Mouse (Mus musculus) forebrain, embryonic 10.5 days (tissue): ENCODE data around the gene Mrpl47. TPM values are rescaled to one million over a fixed set of nuclear protein-coding genes. Genes with fewer than 3 reads are reported as not detected.

Experiments used
- DNase-seq: peaks from one replicate; pipeline ENCODE4 v3.0.0-alpha.2; 2017; ENCODE audit warnings: low spot score; ENCODE audit errors: extremely low spot score
- H3K27ac ChIP-seq: fragments of 300-500 bp; sonication (generic); 2 replicates; pipeline ENCODE4 v1.5.1; 2016; ENCODE audit warnings: mild to moderate bottlenecking
- H3K27me3 ChIP-seq: fragments of 300-500 bp; sonication (generic); 2 replicates; pipeline ENCODE4 v1.6.1; 2016; ENCODE audit warnings: mild to moderate bottlenecking; ENCODE audit not compliant: poor library complexity, severe bottlenecking
- H3K36me3 ChIP-seq: fragments of 300-500 bp; sonication (generic); replicated peaks from 2 replicates; pipeline ENCODE4 v1.6.1; 2016; ENCODE audit warnings: mild to moderate bottlenecking, moderate library complexity
- H3K4me1 ChIP-seq: fragments of 300-500 bp; sonication (generic); 2 replicates; pipeline ENCODE4 v1.6.1; 2016
- H3K4me3 ChIP-seq: fragments of 300-500 bp; sonication (generic); 2 replicates; pipeline ENCODE4 v1.5.1; 2016; ENCODE audit warnings: mild to moderate bottlenecking, moderate library complexity
- H3K9me3 ChIP-seq: fragments of 300-500 bp; sonication (generic); 2 replicates; pipeline ENCODE4 v1.6.1; 2016; ENCODE audit warnings: mild to moderate bottlenecking, moderate library complexity
- WGBS: fragments of 180-500 bp; shearing (Covaris S2); methylation state at CpG from one replicate; pipeline ENCODE4 v1.1.7; 2016; 5-methylcytosine and 5-hydroxymethylcytosine counted together
- polyA plus RNA-seq: library from polyadenylated mRNA; unstranded; fragments of >200 nt; fragmentation: Nextera tagmentation; extraction: Ambion mirVana; gene quantifications from 2 replicates; pipeline ENCODE4 v1.2.1, GENCODE M21; 2016

Gene Mrpl47
- polyA plus RNA-seq, 1 experiment from 2014 or later = 39.7 TPM

DNA sequence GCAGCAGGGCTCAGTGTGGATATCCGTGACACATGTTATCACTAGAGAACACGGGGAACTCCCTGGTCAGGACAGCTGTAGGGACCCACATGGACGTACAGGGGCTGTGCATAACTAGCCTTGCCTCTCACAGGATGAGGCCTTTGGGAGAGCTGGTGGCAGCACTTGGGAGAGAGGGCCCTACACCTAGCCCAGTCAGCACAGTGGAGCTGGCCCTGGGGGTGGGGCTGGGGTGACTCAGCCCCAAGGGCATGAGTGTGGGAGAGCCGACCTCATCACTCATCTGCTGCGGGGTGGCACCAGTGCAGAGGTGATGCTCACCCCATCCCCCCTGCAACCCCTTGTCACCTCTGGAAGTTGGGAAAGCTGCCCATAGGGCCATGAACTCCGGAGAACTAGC lies 61.0 kb downstream of the Mrpl47 start:
- Histone ChIP-seq H3K4me3 (no peak overlapping the region), H3K27ac (no peak overlapping the region), H3K9me3 (no peaks in the 10 kb centered on the region), H3K36me3 (no peaks in the 10 kb centered on the region), H3K27me3 (no peaks in the 10 kb centered on the region), H3K4me1 (no peaks in the 10 kb centered on the region)
- DNase-seq = no peak
- WGBS = 89% methylated on average over 6 of the region's 6 CpGs

Other genes with a start within 250 kb of the Mrpl47 start
- 0.16 TPM in 1 of 2 replicates, not detected in the other for gene Kcnmb3, start 245.4 kb downstream of the Mrpl47 start, polyA plus RNA-seq
- 45.2 and 46.5 TPM in 2 replicates for gene Zfp639, start 227.3 kb downstream of the Mrpl47 start, polyA plus RNA-seq
- gene Mfn1, start 208.1 kb downstream of the Mrpl47 start, polyA plus RNA-seq = 27.2 and 29.6 TPM in 2 replicates
- gene Gnb4, start 121.0 kb downstream of the Mrpl47 start, polyA plus RNA-seq = 36.7 and 38.4 TPM in 2 replicates
- 286 and 289 TPM in 2 replicates for gene Actl6a, start 31.3 kb downstream of the Mrpl47 start, polyA plus RNA-seq
- gene Ndufb5, start 615 bp downstream of the Mrpl47 start, polyA plus RNA-seq = 256 and 258 TPM in 2 replicates
- gene Usp13, start 79.9 kb upstream of the Mrpl47 start, polyA plus RNA-seq = 5.8 and 7.5 TPM in 2 replicates